Mouse (Mus musculus) lung, postnatal 0 days (tissue): ENCODE results near the gene Poc1a.

Experiments used
- CTCF ChIP-seq: IDR thresholded peaks from 2 replicates; pipeline ENCODE4 v1.5.1; 2016; ENCODE audit warnings: antibody characterized with exemption, mild to moderate bottlenecking
- EP300 ChIP-seq: IDR thresholded peaks from 2 replicates; pipeline ENCODE4 v1.6.1; 2016; ENCODE audit warnings: antibody characterized with exemption, mild to moderate bottlenecking, control low read depth

- TF ChIP-seq EP300 (no peak), CTCF (no peak)
Measured at GRCm38 (mm10) chr9:106233953-106234352, 46.9 kb upstream of the Poc1a start.
